Mouse (Mus musculus) ES-Bruce4 (cell line): ENCODE results near the gene Rnf181. TPM values are rescaled to one million over a fixed set of nuclear protein-coding genes. Genes with fewer than 3 reads are reported as not detected.

ENCODE experiments used
- H3K27ac ChIP-seq: 2 replicates; pipeline ENCODE4 v1.5.1; 2012; ENCODE audit warnings: low read length, inconsistent platforms; ENCODE audit not compliant: insufficient read depth
- H3K27me3 ChIP-seq: 2 replicates; pipeline ENCODE4 v1.6.1; 2012; ENCODE audit warnings: mild to moderate bottlenecking, low read length, inconsistent platforms; ENCODE audit not compliant: control insufficient read depth, poor library complexity, insufficient read depth, severe bottlenecking
- H3K36me3 ChIP-seq: 2 replicates; pipeline ENCODE4 v1.6.1; 2012; ENCODE audit warnings: inconsistent platforms, mild to moderate bottlenecking, low read length, moderate library complexity; ENCODE audit not compliant: control insufficient read depth, poor library complexity, insufficient read depth, severe bottlenecking
- H3K4me1 ChIP-seq: one replicate; pipeline ENCODE4 v1.8.1; 2011; ENCODE audit warnings: low read length; ENCODE audit not compliant: control insufficient read depth, insufficient read depth
- H3K4me3 ChIP-seq: 2 replicates; pipeline ENCODE4 v1.5.1; 2011; ENCODE audit warnings: low read depth, mild to moderate bottlenecking, low read length
- H3K9ac ChIP-seq: 2 replicates; pipeline ENCODE4 v1.6.1; 2012; ENCODE audit warnings: low read depth, mild to moderate bottlenecking, inconsistent platforms; ENCODE audit not compliant: poor library complexity, severe bottlenecking
- H3K9me3 ChIP-seq: replicated peaks from 2 replicates; pipeline ENCODE4 v1.6.1; 2012; ENCODE audit warnings: mild to moderate bottlenecking, low read length, inconsistent platforms; ENCODE audit not compliant: control insufficient read depth, poor library complexity, insufficient read depth, severe bottlenecking
- CTCF ChIP-seq: IDR thresholded peaks from one replicate; pipeline ENCODE4 v1.8.1; 2011; ENCODE audit warnings: low read depth, low read length
- EP300 ChIP-seq: IDR thresholded peaks from 2 replicates; pipeline ENCODE4 v1.6.1; 2011; ENCODE audit warnings: low read depth, low read length; ENCODE audit not compliant: insufficient read depth
- POLR2A ChIP-seq: IDR thresholded peaks from one replicate; pipeline ENCODE4 v1.8.1; 2011; ENCODE audit warnings: low read length; ENCODE audit not compliant: insufficient read depth
- polyA plus RNA-seq: library from polyadenylated mRNA; stranded (reverse); fragments of >200 nt; gene quantifications from 2 replicates; pipeline ENCODE4 v1.2.4, GENCODE M21; 2011; ENCODE audit warnings: low read depth; ENCODE audit not compliant: missing spikeins, insufficient read depth, insufficient read length

Gene Rnf181
- polyA plus RNA-seq, 1 experiment, result 79.6 TPM

GRCm38 (mm10) chr6:72347166-72347941 lies 19.4 kb downstream of the Rnf181 start, which contains the start of gene 0610030E20Rik:
Gene 0610030E20Rik, plus strand, starts transcription at chr6:72347317.
- Histone ChIP-seq H3K4me1 (no peaks in the 10 kb centered on the region), H3K9me3 (no peaks in the 10 kb centered on the region), H3K9ac (peak within 1 kb of the TSS; percentile 88), H3K4me3 (peak within 1 kb of the TSS; percentile 59), H3K27ac (no peak within 1 kb of the TSS), H3K27me3 (no peaks in the 10 kb centered on the region), H3K36me3 (peaks cover 12% of the 10 kb centered on the region)
- TF ChIP-seq CTCF (peak; percentile 34), EP300 (no peak)

GRCm38 (mm10) chr6:72346261-72346660 lies 20.5 kb downstream of the Rnf181 start:
- Histone ChIP-seq H3K4me1 (no peaks in the 10 kb centered on the region), H3K36me3 (peaks cover 12% of the 10 kb centered on the region), H3K4me3 (no peak overlapping the region), H3K9me3 (no peaks in the 10 kb centered on the region), H3K9ac (no peak overlapping the region), H3K27ac (no peak overlapping the region), H3K27me3 (no peaks in the 10 kb centered on the region)
- no peak for TF ChIP-seq CTCF
- no peak for TF ChIP-seq POLR2A
- TF ChIP-seq EP300, result no peak

- H3K4me3 ChIP-seq, result no peak overlapping the region
- H3K9ac ChIP-seq, result 0 out of 2 replicates have a peak overlapping the region, but pooled peaks have one; percentile 84
- TF ChIP-seq EP300 (no peak), CTCF (no peak), POLR2A (no peak)
- peaks cover 11% of the 10 kb centered on the region for H3K36me3 ChIP-seq
- H3K4me1 ChIP-seq, result no peaks in the 10 kb centered on the region
- H3K27ac ChIP-seq, result no peak overlapping the region
- H3K9me3 ChIP-seq, result no peaks in the 10 kb centered on the region
- H3K27me3 ChIP-seq, result no peaks in the 10 kb centered on the region
Observed at GRCm38 (mm10) chr6:72345633-72346032, 21.1 kb downstream of the Rnf181 start.

GRCm38 (mm10) chr6:72345074-72345567 lies 21.6 kb downstream of the Rnf181 start, which contains the start of gene Usp39:
Gene Usp39, minus strand, starts transcription at chr6:72345184.
- Histone ChIP-seq H3K9ac (peak within 1 kb of the TSS; percentile 84), H3K4me3 (peak within 1 kb of the TSS; percentile 95), H3K9me3 (no peaks in the 10 kb centered on the region), H3K27ac (no peak within 1 kb of the TSS), H3K4me1 (no peaks in the 10 kb centered on the region), H3K36me3 (peaks cover 9% of the 10 kb centered on the region; the same call in 1 of the 2 replicates), H3K27me3 (no peaks in the 10 kb centered on the region)
- TF ChIP-seq POLR2A (peak; percentile 54), EP300 (no peak), CTCF (no peak)

GRCm38 (mm10) chr6:72344396-72345073 lies 22.2 kb downstream of the Rnf181 start:
- Histone ChIP-seq H3K36me3 (peaks cover 12% of the 10 kb centered on the region), H3K9ac (peak overlapping the region; percentile 84), H3K27ac (no peak overlapping the region), H3K9me3 (no peaks in the 10 kb centered on the region), H3K27me3 (no peaks in the 10 kb centered on the region), H3K4me3 (peak overlapping the region; percentile 95), H3K4me1 (no peaks in the 10 kb centered on the region)
- TF ChIP-seq EP300 (no peak), CTCF (no peak), POLR2A (no peak)

GRCm38 (mm10) chr6:72340481-72340880 lies 26.3 kb downstream of the Rnf181 start:
- no peak overlapping the region for H3K27ac ChIP-seq
- H3K27me3 ChIP-seq, result no peaks in the 10 kb centered on the region
- peaks cover 39% of the 10 kb centered on the region for H3K36me3 ChIP-seq
- no peak overlapping the region for H3K4me3 ChIP-seq
- TF ChIP-seq EP300 (no peak), CTCF (no peak), POLR2A (no peak)
- H3K9ac ChIP-seq, result no peak overlapping the region
- H3K9me3 ChIP-seq, result no peaks in the 10 kb centered on the region
- H3K4me1 ChIP-seq, result no peaks in the 10 kb centered on the region
